In genomic region chr8:117958914-117959313, GRCm38 (mm10) we compare ENCODE assay signal across 31 mouse cellular contexts.
DNase-seq lines count a peak whose midpoint lies in the region; ATAC-seq and TF ChIP-seq lines count a peak whose summit lies in the region.
"Had no signal": no experiment of that assay in that cellular context is flagged by ENCODE, and none has a peak within 500 bp of the region (broad histone marks: within the 10 kb centered on the region; RNA-seq: fewer than 3 reads in every experiment).

No protein-coding gene starts in this region.

- WGBS in heart, postnatal 0 days = 31% methylated on average over 3 of the region's 3 CpGs
- WGBS in lung, postnatal 0 days = 45% methylated on average over 3 of the region's 3 CpGs
- WGBS in lung, adult 2 months = 40% methylated on average over 3 of the region's 3 CpGs

- no peak overlapping the region for H3K9ac ChIP-seq in heart, postnatal 0 days (replicated peaks; ENCODE audit: low read depth, low read length)
- H3K9ac ChIP-seq in lung, postnatal 0 days (replicated peaks; ENCODE audit: low read depth) = no peak overlapping the region
- H3K9ac ChIP-seq: embryonic facial prominence, embryonic 12.5 days; forebrain, embryonic 13.5 days; heart, embryonic 13.5 days; hindbrain, embryonic 15.5 days; limb, embryonic 15.5 days; liver, embryonic 14.5 days; lung, embryonic 15.5 days; neural tube, embryonic 15.5 days; stomach, embryonic 15.5 days had no signal

- H3K9me3 ChIP-seq in heart, postnatal 0 days (replicated peaks; ENCODE audit: control insufficient read depth, low read length) = no peaks in the 10 kb centered on the region
- H3K9me3 ChIP-seq in lung, postnatal 0 days (ENCODE audit: low read length) = no peaks in the 10 kb centered on the region
- H3K9me3 ChIP-seq: forebrain, embryonic 13.5 days; hindbrain, embryonic 15.5 days; limb, embryonic 15.5 days; lung, embryonic 15.5 days; neural tube, embryonic 15.5 days; stomach, embryonic 15.5 days had no signal

- TF ChIP-seq CTCF in heart, postnatal 0 days (IDR thresholded peaks at IDR 0.05; ENCODE audit: low read depth) = 0 out of 2 replicates have a peak, but pooled peaks have one; percentile 9
- peak; percentile 11; the same call in 1 of the 2 replicates for TF ChIP-seq CTCF in lung, postnatal 0 days (IDR thresholded peaks at IDR 0.05)
- TF ChIP-seq CTCF in lung, adult 2 months (IDR thresholded peaks at IDR 0.05; ENCODE audit: insufficient read depth, low read length) = no peak

- no peak overlapping the region for H3K27ac ChIP-seq in heart, postnatal 0 days (ENCODE audit: low read depth)
- no peak overlapping the region for H3K27ac ChIP-seq in lung, postnatal 0 days (ENCODE audit: low read length)
- H3K27ac ChIP-seq: embryonic facial prominence, embryonic 12.5 days; forebrain, embryonic 13.5 days; heart, embryonic 13.5 days; hindbrain, embryonic 15.5 days; limb, embryonic 15.5 days; liver, embryonic 14.5 days; lung, embryonic 15.5 days; neural tube, embryonic 15.5 days; stomach, embryonic 15.5 days had no signal

- no peak overlapping the region for H3K4me2 ChIP-seq in heart, postnatal 0 days (ENCODE audit: low read depth, low read length)
- H3K4me2 ChIP-seq in lung, postnatal 0 days (replicated peaks; ENCODE audit: low read depth, low read length) = no peak overlapping the region
- H3K4me2 ChIP-seq: embryonic facial prominence, embryonic 12.5 days; forebrain, embryonic 13.5 days; heart, embryonic 13.5 days; limb, embryonic 15.5 days; lung, embryonic 15.5 days; neural tube, embryonic 15.5 days; stomach, embryonic 15.5 days had no signal

- TF ChIP-seq POLR2A in lung, adult 2 months (IDR thresholded peaks at IDR 0.05; ENCODE audit: borderline replicate concordance, extremely low read depth, low read depth, low read length) = no peak

- H3K36me3 ChIP-seq in heart, postnatal 0 days (replicated peaks; ENCODE audit: control insufficient read depth, insufficient read depth, low read length) = no peaks in the 10 kb centered on the region
- no peaks in the 10 kb centered on the region for H3K36me3 ChIP-seq in lung, postnatal 0 days (ENCODE audit: insufficient read depth, low read length)
- H3K36me3 ChIP-seq: embryonic facial prominence, embryonic 12.5 days; heart, embryonic 13.5 days; hindbrain, embryonic 15.5 days; limb, embryonic 15.5 days; lung, embryonic 15.5 days; neural tube, embryonic 15.5 days; stomach, embryonic 15.5 days had no signal

- H3K4me3 ChIP-seq in heart, postnatal 0 days (ENCODE audit: low read depth, low read length) = no peak overlapping the region
- no peak overlapping the region for H3K4me3 ChIP-seq in lung, postnatal 0 days (ENCODE audit: low read depth, low read length)
- no peak overlapping the region for H3K4me3 ChIP-seq in lung, adult 2 months (replicated peaks; ENCODE audit: extremely low read depth, low read depth, low read length)
- H3K4me3 ChIP-seq: embryonic facial prominence, embryonic 12.5 days; erythroblast, embryonic 14.5 days; forebrain, embryonic 13.5 days; heart, embryonic 13.5 days; hindbrain, embryonic 15.5 days; limb, embryonic 15.5 days; lung, embryonic 15.5 days; neural tube, embryonic 15.5 days; stomach, embryonic 15.5 days had no signal

- TF ChIP-seq EP300 in heart, postnatal 0 days (IDR thresholded peaks at IDR 0.05; ENCODE audit: low read depth) = no peak
- no peak for TF ChIP-seq EP300 in lung, postnatal 0 days (IDR thresholded peaks at IDR 0.05)

- ATAC-seq in heart, postnatal 0 days (ENCODE audit: insufficient read depth, low read depth) = no peak
- no peak for ATAC-seq in lung, postnatal 0 days
- no peak for ATAC-seq in erythroblast, adult 5-6 weeks (replicated peaks; ENCODE audit: low FRiP score, poor library complexity, severe bottlenecking)
- ATAC-seq: forebrain, embryonic 13.5 days had no signal

- no peak for DNase-seq in heart, postnatal 0 days (ENCODE audit: low spot score)
- DNase-seq in heart, postnatal 36 days = no peak
- DNase-seq in lung, postnatal 0 days (ENCODE audit: low spot score) = no peak
- no peak for DNase-seq in lung, adult 2 months
- DNase-seq in ES-CJ7 (ENCODE audit: low read depth, low spot score) (peak; percentile 51), ZHBTc4 (ENCODE audit: low read depth, low spot score) (peak; percentile 36)
- no peak for DNase-seq in gastrocnemius, adult 18-20 months (ENCODE audit: low spot score)
- DNase-seq: adrenal gland, adult 2 months; B cell, adult 2 months; cerebellum, adult 18-20 months; cerebellum, postnatal 14 days; gastrocnemius, postnatal 10 days; heart, adult 18-20 months; heart, postnatal 4 days; kidney, adult 11 months; kidney, postnatal 10 days; lung, postnatal 4 days; right cerebral cortex, adult 18-20 months; thymus, adult 18-20 months had no signal

- H3K4me1 ChIP-seq in heart, postnatal 0 days (ENCODE audit: control insufficient read depth, insufficient read depth) = no peaks in the 10 kb centered on the region
- H3K4me1 ChIP-seq in lung, postnatal 0 days (ENCODE audit: insufficient read depth, low read depth, low read length) = no peaks in the 10 kb centered on the region
- no peaks in the 10 kb centered on the region for H3K4me1 ChIP-seq in lung, adult 2 months (ENCODE audit: control insufficient read depth, insufficient read depth, low read length)
- H3K4me1 ChIP-seq: embryonic facial prominence, embryonic 12.5 days; heart, embryonic 13.5 days; limb, embryonic 15.5 days; lung, embryonic 15.5 days; stomach, embryonic 15.5 days had no signal

- intact Hi-C loops in heart, postnatal 36 days (cut with DNase I) = no loop called here

- H3K27me3 ChIP-seq in heart, postnatal 0 days (ENCODE audit: control insufficient read depth, insufficient read depth, low read length) = 0 out of 2 replicates have a peak, but pooled peaks cover 7% of the 10 kb centered on the region
- no peaks in the 10 kb centered on the region for H3K27me3 ChIP-seq in lung, postnatal 0 days (replicated peaks; ENCODE audit: insufficient read depth, low read length)
- H3K27me3 ChIP-seq: CH12.LX; embryonic facial prominence, embryonic 12.5 days; hindbrain, embryonic 15.5 days; limb, embryonic 15.5 days; lung, embryonic 15.5 days; neural tube, embryonic 15.5 days; stomach, embryonic 15.5 days had no signal

Comparison
In these comparisons a context has a peak if more than half of its experiments do, and no peak if none do; other contexts are left out.
1. DNase-seq: peak in ES-CJ7 (single experiment) and ZHBTc4 (single experiment); none in heart, postnatal 0 days (single experiment), heart, postnatal 36 days (0 of 2), lung, postnatal 0 days (single experiment), lung, adult 2 months (single experiment) and gastrocnemius, adult 18-20 months (single experiment).